Mouse (Mus musculus) limb, embryonic 10.5 days (tissue): ENCODE results near the gene Apobr. TPM values are rescaled to one million over a fixed set of nuclear protein-coding genes. Genes with fewer than 3 reads are reported as not detected.

Source experiments
- DNase-seq: peaks from one replicate; pipeline ENCODE4 v3.0.0-alpha.2; 2017; ENCODE audit warnings: low spot score
- H3K27ac ChIP-seq: fragments of 300-500 bp; sonication (generic); 2 replicates; pipeline ENCODE4 v1.5.1; 2016; ENCODE audit warnings: mild to moderate bottlenecking
- H3K27me3 ChIP-seq: fragments of 300-500 bp; sonication (generic); 2 replicates; pipeline ENCODE4 v1.6.1; 2016; ENCODE audit warnings: low read depth, mild to moderate bottlenecking; ENCODE audit not compliant: poor library complexity, severe bottlenecking
- H3K36me3 ChIP-seq: fragments of 300-500 bp; sonication (generic); 2 replicates; pipeline ENCODE4 v1.6.1; 2016; ENCODE audit warnings: mild to moderate bottlenecking, moderate library complexity
- H3K4me1 ChIP-seq: fragments of 300-500 bp; sonication (generic); 2 replicates; pipeline ENCODE4 v1.6.1; 2016
- H3K4me3 ChIP-seq: fragments of 300-500 bp; sonication (generic); 2 replicates; pipeline ENCODE4 v1.5.1; 2016; ENCODE audit warnings: mild to moderate bottlenecking, moderate library complexity
- H3K9me3 ChIP-seq: fragments of 300-500 bp; sonication (generic); replicated peaks from 2 replicates; pipeline ENCODE4 v1.6.1; 2016; ENCODE audit warnings: mild to moderate bottlenecking
- WGBS: fragments of 180-500 bp; shearing (Covaris S2); methylation state at CpG from one replicate; pipeline ENCODE4 v1.1.7; 2016; 5-methylcytosine and 5-hydroxymethylcytosine counted together
- polyA plus RNA-seq: library from polyadenylated mRNA; unstranded; fragments of >200 nt; fragmentation: Nextera tagmentation; extraction: Ambion mirVana; gene quantifications from 2 replicates; pipeline ENCODE4 v1.2.1, GENCODE M21; 2016

The Apobr gene
- polyA plus RNA-seq, 1 experiment from 2014 or later: 0.51 TPM

- WGBS: 83% methylated on average over 3 of the region's 3 CpGs
- no peak overlapping the region for H3K27ac ChIP-seq
- no peaks in the 10 kb centered on the region for H3K9me3 ChIP-seq
- no peak for DNase-seq
- H3K4me1 ChIP-seq: no peaks in the 10 kb centered on the region
- no peaks in the 10 kb centered on the region for H3K27me3 ChIP-seq
- H3K4me3 ChIP-seq: no peak overlapping the region
- no peaks in the 10 kb centered on the region for H3K36me3 ChIP-seq
Measured at GRCm38 (mm10) chr7:126607064-126607463, 22.3 kb downstream of the Apobr start.

- H3K36me3 ChIP-seq: no peaks in the 10 kb centered on the region
- no peaks in the 10 kb centered on the region for H3K27me3 ChIP-seq
- 90% methylated on average over 5 of the region's 5 CpGs for WGBS
- H3K9me3 ChIP-seq: no peaks in the 10 kb centered on the region
- no peak overlapping the region for H3K27ac ChIP-seq
- DNase-seq: no peak
- H3K4me3 ChIP-seq: no peak overlapping the region
- H3K4me1 ChIP-seq: no peaks in the 10 kb centered on the region
Measured at GRCm38 (mm10) chr7:126607796-126608195, 23.1 kb downstream of the Apobr start.

- Histone ChIP-seq H3K9me3 (no peaks in the 10 kb centered on the region), H3K27ac (no peak overlapping the region), H3K27me3 (no peaks in the 10 kb centered on the region), H3K4me3 (no peak overlapping the region), H3K4me1 (no peaks in the 10 kb centered on the region), H3K36me3 (no peaks in the 10 kb centered on the region)
- 79% methylated on average over 3 of the region's 3 CpGs for WGBS
- no peak for DNase-seq
Measured at GRCm38 (mm10) chr7:126612736-126613135, 28.0 kb downstream of the Apobr start.

- H3K27me3 ChIP-seq: no peaks in the 10 kb centered on the region
- no peak overlapping the region for H3K27ac ChIP-seq
- no peak overlapping the region for H3K4me3 ChIP-seq
- no peak for DNase-seq
- H3K9me3 ChIP-seq: no peaks in the 10 kb centered on the region
- no peaks in the 10 kb centered on the region for H3K4me1 ChIP-seq
- no peaks in the 10 kb centered on the region for H3K36me3 ChIP-seq
- 81% methylated on average over 3 of the region's 3 CpGs for WGBS
Measured at GRCm38 (mm10) chr7:126616707-126617106, 32.0 kb downstream of the Apobr start.

GRCm38 (mm10) chr7:126619559-126620275 is 35.0 kb downstream of the Apobr start:
- WGBS: 86% methylated on average over 10 of the region's 10 CpGs

GRCm38 (mm10) chr7:126621452-126622359 is 37.0 kb downstream of the Apobr start:
- H3K9me3 ChIP-seq: no peaks in the 10 kb centered on the region
- H3K4me3 ChIP-seq: no peak overlapping the region
- H3K36me3 ChIP-seq: no peaks in the 10 kb centered on the region
- 83% methylated on average over 9 of the region's 9 CpGs for WGBS
- DNase-seq: no peak
- H3K27me3 ChIP-seq: no peaks in the 10 kb centered on the region
- no peak overlapping the region; the same call in 1 of the 2 replicates for H3K27ac ChIP-seq
- 0 out of 2 replicates have a peak, but pooled peaks cover 2% of the 10 kb centered on the region for H3K4me1 ChIP-seq

More at GRCm38 (mm10) chr7:126619559-126620275, 35.0 kb downstream of the Apobr start:
- DNase-seq: no peak
- no peak overlapping the region for H3K27ac ChIP-seq
- no peak overlapping the region for H3K4me3 ChIP-seq
- 0 out of 2 replicates have a peak, but pooled peaks cover under 1% of the 10 kb centered on the region for H3K4me1 ChIP-seq
- no peaks in the 10 kb centered on the region for H3K27me3 ChIP-seq
- H3K9me3 ChIP-seq: no peaks in the 10 kb centered on the region
- H3K36me3 ChIP-seq: no peaks in the 10 kb centered on the region

GRCm38 (mm10) chr7:126623381-126623780 is 38.6 kb downstream of the Apobr start:
- 83% methylated on average over 1 of the region's 1 CpGs for WGBS
- no peaks in the 10 kb centered on the region for H3K9me3 ChIP-seq
- DNase-seq: no peak
- H3K4me3 ChIP-seq: no peak overlapping the region
- H3K36me3 ChIP-seq: no peaks in the 10 kb centered on the region
- no peaks in the 10 kb centered on the region for H3K27me3 ChIP-seq
- H3K27ac ChIP-seq: no peak overlapping the region
- peaks cover 6% of the 10 kb centered on the region for H3K4me1 ChIP-seq

GRCm38 (mm10) chr7:126624774-126625173 is 40.0 kb downstream of the Apobr start:
- Histone ChIP-seq H3K27me3 (no peaks in the 10 kb centered on the region), H3K4me1 (peaks cover 8% of the 10 kb centered on the region), H3K9me3 (no peaks in the 10 kb centered on the region), H3K36me3 (no peaks in the 10 kb centered on the region), H3K27ac (no peak overlapping the region), H3K4me3 (no peak overlapping the region)
- DNase-seq: no peak
- WGBS: 71% methylated on average over 16 of the region's 16 CpGs

GRCm38 (mm10) chr7:126625369-126625768 is 40.6 kb downstream of the Apobr start:
- no peaks in the 10 kb centered on the region for H3K9me3 ChIP-seq
- no peaks in the 10 kb centered on the region for H3K27me3 ChIP-seq
- H3K27ac ChIP-seq: peak overlapping the region; percentile 19
- H3K36me3 ChIP-seq: no peaks in the 10 kb centered on the region
- WGBS: 61% methylated on average over 6 of the region's 6 CpGs
- H3K4me3 ChIP-seq: no peak overlapping the region
- H3K4me1 ChIP-seq: peaks cover 8% of the 10 kb centered on the region
- DNase-seq: no peak

- no peaks in the 10 kb centered on the region for H3K36me3 ChIP-seq
- H3K9me3 ChIP-seq: no peaks in the 10 kb centered on the region
- H3K4me3 ChIP-seq: no peak overlapping the region
- peak overlapping the region; percentile 19 for H3K27ac ChIP-seq
- no peak for DNase-seq
- WGBS: 85% methylated on average over 3 of the region's 3 CpGs
- H3K4me1 ChIP-seq: peaks cover 8% of the 10 kb centered on the region
- H3K27me3 ChIP-seq: no peaks in the 10 kb centered on the region
Measured at GRCm38 (mm10) chr7:126625807-126626600, 41.3 kb downstream of the Apobr start.

- H3K4me1 ChIP-seq: peaks cover 18% of the 10 kb centered on the region
- no peaks in the 10 kb centered on the region for H3K27me3 ChIP-seq
- H3K4me3 ChIP-seq: no peak overlapping the region
- no peak for DNase-seq
- no peaks in the 10 kb centered on the region for H3K36me3 ChIP-seq
- H3K9me3 ChIP-seq: no peaks in the 10 kb centered on the region
- H3K27ac ChIP-seq: peak overlapping the region; percentile 14; the same call in 1 of the 2 replicates
- 58% methylated on average over 6 of the region's 6 CpGs for WGBS
Measured at GRCm38 (mm10) chr7:126628111-126628510, 43.4 kb downstream of the Apobr start.

- 65% methylated on average over 3 of the region's 3 CpGs for WGBS
- Histone ChIP-seq H3K27me3 (no peaks in the 10 kb centered on the region), H3K4me3 (no peak overlapping the region), H3K4me1 (peaks cover 32% of the 10 kb centered on the region), H3K9me3 (no peaks in the 10 kb centered on the region), H3K36me3 (no peaks in the 10 kb centered on the region), H3K27ac (no peak overlapping the region)
- no peak for DNase-seq
Measured at GRCm38 (mm10) chr7:126629915-126630314, 45.2 kb downstream of the Apobr start.
